ENCODE assay signal across 8 mouse cellular contexts in genomic region chr13:34038901-34039341, GRCm38 (mm10). TPM values are rescaled to one million over a fixed set of nuclear protein-coding genes. Genes with fewer than 3 reads are reported as not detected.
DNase-seq lines count a peak whose midpoint lies in the region; ATAC-seq and TF ChIP-seq lines count a peak whose summit lies in the region.

No protein-coding gene starts in this region.

- no peak overlapping the region for H3K27ac ChIP-seq in heart, embryonic 16.5 days (ENCODE audit: low read length)
- H3K27ac ChIP-seq in forebrain, embryonic 16.5 days (ENCODE audit: low read length), result no peak overlapping the region

- no peak for TF ChIP-seq POLR2A in myocyte (IDR thresholded peaks at IDR 0.05; ENCODE audit: insufficient read length, low read depth)

- no peak overlapping the region for H3K4me3 ChIP-seq in heart, embryonic 16.5 days (ENCODE audit: low read length)
- H3K4me3 ChIP-seq in forebrain, embryonic 16.5 days (replicated peaks; ENCODE audit: low read length), result no peak overlapping the region
- H3K4me3 ChIP-seq in myocyte, result peak overlapping the region; percentile 53

- no peak for ATAC-seq in heart, embryonic 16.5 days (replicated peaks; ENCODE audit: extremely low read depth, insufficient read depth, low FRiP score)
- no peak for ATAC-seq in forebrain, embryonic 16.5 days
- no peak for ATAC-seq in inflammation-experienced regulatory T-cells, adult 6 months

- 58% methylated on average over 8 of the region's 8 CpGs for WGBS in heart, embryonic 16.5 days
- 32% methylated on average over 8 of the region's 8 CpGs for WGBS in forebrain, embryonic 16.5 days

- peaks cover 3% of the 10 kb centered on the region; the same call in 1 of the 2 replicates for H3K36me3 ChIP-seq in heart, embryonic 16.5 days (ENCODE audit: control insufficient read depth, insufficient read depth)
- H3K36me3 ChIP-seq in forebrain, embryonic 16.5 days (ENCODE audit: control insufficient read depth, insufficient read depth), result no peaks in the 10 kb centered on the region
- H3K36me3 ChIP-seq in myocyte (ENCODE audit: control insufficient read depth, insufficient read depth), result no peaks in the 10 kb centered on the region

- no peaks in the 10 kb centered on the region for H3K27me3 ChIP-seq in heart, embryonic 16.5 days (ENCODE audit: control insufficient read depth, insufficient read depth, low read length)
- no peaks in the 10 kb centered on the region for H3K27me3 ChIP-seq in forebrain, embryonic 16.5 days (replicated peaks; ENCODE audit: control insufficient read depth, insufficient read depth, low read length)
- no peaks in the 10 kb centered on the region for H3K27me3 ChIP-seq in myocyte (ENCODE audit: control insufficient read depth, insufficient read depth, insufficient read length)

- no peaks in the 10 kb centered on the region for H3K9me3 ChIP-seq in heart, embryonic 16.5 days (replicated peaks; ENCODE audit: control insufficient read depth, low read length)
- no peaks in the 10 kb centered on the region; the same call in 1 of the 2 replicates for H3K9me3 ChIP-seq in forebrain, embryonic 16.5 days (ENCODE audit: control insufficient read depth, low read length)

- H3K79me2 ChIP-seq in myocyte (ENCODE audit: control insufficient read depth, insufficient read depth), result peaks cover 6% of the 10 kb centered on the region

- peak overlapping the region; percentile 72 for H3K4me2 ChIP-seq in heart, embryonic 16.5 days (ENCODE audit: low read depth, low read length)
- H3K4me2 ChIP-seq in forebrain, embryonic 16.5 days (ENCODE audit: low read length), result peak overlapping the region; percentile 24
- peak overlapping the region; percentile 94 for H3K4me2 ChIP-seq in myocyte (ENCODE audit: low read depth)

- no peak overlapping the region for H3ac ChIP-seq in myocyte (ENCODE audit: control insufficient read depth, insufficient read length)

- no peak overlapping the region for H3K9ac ChIP-seq in heart, embryonic 16.5 days (ENCODE audit: low read length)
- H3K9ac ChIP-seq in forebrain, embryonic 16.5 days (replicated peaks; ENCODE audit: low read depth, low read length), result no peak overlapping the region

- H3K4me1 ChIP-seq in heart, embryonic 16.5 days (ENCODE audit: control insufficient read depth, insufficient read depth, low read length), result peaks cover 17% of the 10 kb centered on the region
- H3K4me1 ChIP-seq in forebrain, embryonic 16.5 days (replicated peaks; ENCODE audit: control insufficient read depth, insufficient read depth, low read length), result peaks cover 14% of the 10 kb centered on the region

- no peak for DNase-seq in heart, postnatal 10 days
- DNase-seq in kidney, postnatal 14 days, result peak; percentile 70
- no peak for DNase-seq in cerebellum, postnatal 4 days (ENCODE audit: low spot score in 2 of 2)
- no peak for DNase-seq in adrenal gland, adult 8-10 months

- intact Hi-C loops in heart, postnatal 10 days (cut with DNase I), result no loop called here

TF ChIP-seq in myocyte, 11 proteins besides CTCF, POLR2A, EP300 and RAD21:
- TF ChIP-seq SRF (IDR thresholded peaks at IDR 0.05; ENCODE audit: control insufficient read depth, insufficient read length, low read depth) (no peak), MYOD1 (IDR thresholded peaks at IDR 0.05; ENCODE audit: control insufficient read depth in 1 of 3, insufficient read length in 2 of 3, low read depth in 2 of 3) (no peak), E2F4 (IDR thresholded peaks at IDR 0.05; ENCODE audit: insufficient read depth) (no peak), REST (IDR thresholded peaks at IDR 0.05; ENCODE audit: insufficient read depth, insufficient read length) (no peak), CEBPB (IDR thresholded peaks at IDR 0.05; ENCODE audit: insufficient read depth, poor library complexity, severe bottlenecking) (no peak), MYOG (IDR thresholded peaks at IDR 0.05; ENCODE audit: control insufficient read depth in 1 of 3, insufficient read depth in 1 of 3, insufficient read length in 2 of 3, low read depth in 2 of 3) (no peak), TCF3 (IDR thresholded peaks at IDR 0.05; ENCODE audit: insufficient read length, low read depth) (no peak), MAX (IDR thresholded peaks at IDR 0.05; ENCODE audit: low read depth) (no peak), TCF12 (IDR thresholded peaks at IDR 0.05; ENCODE audit: insufficient read depth, poor library complexity, severe bottlenecking) (no peak), USF1 (IDR thresholded peaks at IDR 0.05; ENCODE audit: low read depth) (no peak), POLR2AphosphoS2 (IDR thresholded peaks at IDR 0.05; ENCODE audit: insufficient read length, low read depth) (no peak)

RNA-seq across cellular contexts. Expression of gene Bphl, which starts 1.5 kb away (rescaled TPM):
- 47.7 and 54.6 TPM in 2 replicates for polyA plus RNA-seq in heart, embryonic 16.5 days (2015; fragmentation: Nextera tagmentation; extraction: Ambion mirVana)
- total RNA-seq in heart, postnatal 10 days (2021), result 10 to 100 TPM; 30.4 to 33.8 TPM
- 35.5 and 39.0 TPM in 2 replicates for polyA plus RNA-seq in forebrain, embryonic 16.5 days (2015; fragmentation: Nextera tagmentation; extraction: Ambion mirVana)
- 27.7 TPM for polyA plus RNA-seq in myocyte (2012; fragmentation: generic; extraction: Trizol)
- 100 to 1,000 TPM in 2 of 4 experiments, 10 to 100 TPM in 2; 91.3 to 124 (median 102) TPM for total RNA-seq in adrenal gland, adult 8-10 months (2022)
- 10 to 100 TPM; 11.8 to 33.6 (median 31.4) TPM for polyA plus RNA-seq in inflammation-experienced regulatory T-cells, adult 6 months (2017; shearing (Covaris generic))

RNA-seq across cellular contexts. Expression of gene Serpinb6a, which starts 36.3 kb away (rescaled TPM):
- 63.6 and 65.8 TPM in 2 replicates for polyA plus RNA-seq in heart, embryonic 16.5 days (2015; fragmentation: Nextera tagmentation; extraction: Ambion mirVana)
- 100 to 1,000 TPM; 113 TPM for total RNA-seq in heart, postnatal 10 days (2021)
- 36.3 and 37.5 TPM in 2 replicates for polyA plus RNA-seq in forebrain, embryonic 16.5 days (2015; fragmentation: Nextera tagmentation; extraction: Ambion mirVana)
- 291 TPM for polyA plus RNA-seq in myocyte (2012; fragmentation: generic; extraction: Trizol)
- 100 to 1,000 TPM; 448 to 750 (median 575) TPM for total RNA-seq in adrenal gland, adult 8-10 months (2022)
- polyA plus RNA-seq in inflammation-experienced regulatory T-cells, adult 6 months (2017; shearing (Covaris generic)), result 10 to 100 TPM; 39.5 to 66.1 (median 50.4) TPM

RNA-seq across cellular contexts. Expression of gene Ripk1, which starts 36.8 kb away (rescaled TPM):
- polyA plus RNA-seq in heart, embryonic 16.5 days (2015; fragmentation: Nextera tagmentation; extraction: Ambion mirVana), result 10.0 and 10.9 TPM in 2 replicates
- total RNA-seq in heart, postnatal 10 days (2021), result 10 to 100 TPM; 12.9 to 13.5 TPM
- 5.9 and 7.3 TPM in 2 replicates for polyA plus RNA-seq in forebrain, embryonic 16.5 days (2015; fragmentation: Nextera tagmentation; extraction: Ambion mirVana)
- 6.5 TPM for polyA plus RNA-seq in myocyte (2012; fragmentation: generic; extraction: Trizol)
- total RNA-seq in adrenal gland, adult 8-10 months (2022), result 10 to 100 TPM; 28.2 to 33.1 (median 31.6) TPM
- 10 to 100 TPM; 10.6 to 17.5 (median 16.5) TPM for polyA plus RNA-seq in inflammation-experienced regulatory T-cells, adult 6 months (2017; shearing (Covaris generic))

RNA-seq across cellular contexts. Expression of gene Tubb2a, which starts 38.9 kb away (rescaled TPM):
- 166 and 171 TPM in 2 replicates for polyA plus RNA-seq in heart, embryonic 16.5 days (2015; fragmentation: Nextera tagmentation; extraction: Ambion mirVana)
- 100 to 1,000 TPM; 114 to 117 TPM for total RNA-seq in heart, postnatal 10 days (2021)
- 1,717 and 2,137 TPM in 2 replicates for polyA plus RNA-seq in forebrain, embryonic 16.5 days (2015; fragmentation: Nextera tagmentation; extraction: Ambion mirVana)
- polyA plus RNA-seq in myocyte (2012; fragmentation: generic; extraction: Trizol), result 550 TPM
- total RNA-seq in adrenal gland, adult 8-10 months (2022), result 10 to 100 TPM; 21.4 to 34.1 (median 28.2) TPM
- 1 to 10 TPM; 3.1 to 8.7 (median 8.0) TPM for polyA plus RNA-seq in inflammation-experienced regulatory T-cells, adult 6 months (2017; shearing (Covaris generic))

Comparison
In these comparisons a context has a peak if more than half of its experiments do, and no peak if none do; other contexts are left out.
1. H3K4me2 ChIP-seq: peak in every context shown above with its lines; median percentile 94 in myocyte; 72 in heart, embryonic 16.5 days; 24 in forebrain, embryonic 16.5 days.